Mouse (Mus musculus) mouse trophoblast stem cell (cell line): Measurements from ENCODE around the gene Gm45623.

ENCODE experiments used
- in situ Hi-C, 2 experiments: fragments of 300-500 bp; cut with MseI, MboI; formaldehyde crosslinking; loops; 2 replicates in 1 of 2; 3 replicates in 1 of 2; pipeline ENCODE4 v1.15.1; 2025

Gene Gm45623

DNA sequence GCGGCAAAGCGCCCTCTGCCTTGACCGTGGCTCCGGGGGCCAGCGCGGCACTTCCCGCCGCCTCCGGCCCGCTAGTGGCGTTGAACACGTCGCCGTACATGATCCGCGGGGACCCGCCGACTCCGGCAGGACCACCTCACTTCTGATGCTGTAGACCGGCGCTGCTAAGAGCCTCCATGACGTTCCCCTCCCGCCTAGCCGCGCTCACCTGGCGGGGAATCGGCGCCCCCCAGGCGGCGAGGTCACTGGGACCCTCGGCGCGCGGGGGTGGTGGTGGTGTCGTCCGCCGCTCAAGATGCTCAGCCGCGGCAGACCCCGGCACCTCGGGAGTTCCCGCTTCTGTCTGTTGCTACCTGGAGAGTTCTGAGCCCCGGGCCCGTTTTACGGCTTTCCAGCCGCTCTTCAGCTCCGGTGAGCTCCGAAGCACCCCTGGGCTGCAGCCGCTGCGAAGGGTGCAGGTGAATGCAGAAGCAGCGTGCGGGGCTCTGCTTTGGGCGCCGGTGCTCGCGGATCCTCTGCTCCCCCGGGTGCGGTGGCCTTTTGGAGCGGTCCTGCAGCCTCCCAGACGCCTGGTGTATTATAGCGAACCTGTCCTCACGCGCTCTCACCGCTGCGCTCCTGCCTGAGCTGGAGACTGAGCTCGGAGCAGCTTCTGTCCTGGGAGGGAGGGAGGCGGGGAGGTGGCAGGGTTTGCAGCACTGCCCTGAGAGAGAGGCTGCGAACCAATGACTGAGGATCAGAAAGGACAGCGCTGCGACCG, at the start of gene Gm45623:
TSS of gene Gm45623 (minus strand) at position 636 of the 760 bp plus-strand sequence.
- in situ Hi-C loops, result no loop called here

GRCm38 (mm10) chr13:56797459-56797858, 43.8 kb upstream of the Gm45623 start:
- in situ Hi-C loops, result no loop called here

GRCm38 (mm10) chr13:56795501-56795900, 41.9 kb upstream of the Gm45623 start:
- in situ Hi-C loops, result no loop called here

DNA sequence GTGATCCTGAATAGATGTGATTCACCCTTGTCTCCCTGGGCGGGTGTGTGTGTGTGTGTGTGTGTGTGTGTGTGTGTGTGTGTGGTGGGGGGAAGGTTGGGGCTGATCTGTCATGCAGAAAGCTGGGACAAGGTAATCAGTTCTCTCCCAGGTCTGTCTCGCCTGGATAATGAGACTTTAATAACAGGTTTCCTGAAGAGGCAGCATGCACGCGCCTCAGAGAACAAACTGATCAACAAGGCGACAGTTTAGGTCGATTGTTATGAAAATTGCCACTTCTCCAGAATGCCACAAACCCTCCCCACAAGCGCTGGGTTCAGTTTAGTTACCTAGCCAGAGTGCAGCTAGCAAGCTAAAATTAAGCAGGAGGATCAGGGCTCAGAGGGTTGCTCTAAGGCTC, 40.8 kb upstream of the Gm45623 start:
- in situ Hi-C loops, result no loop called here

DNA sequence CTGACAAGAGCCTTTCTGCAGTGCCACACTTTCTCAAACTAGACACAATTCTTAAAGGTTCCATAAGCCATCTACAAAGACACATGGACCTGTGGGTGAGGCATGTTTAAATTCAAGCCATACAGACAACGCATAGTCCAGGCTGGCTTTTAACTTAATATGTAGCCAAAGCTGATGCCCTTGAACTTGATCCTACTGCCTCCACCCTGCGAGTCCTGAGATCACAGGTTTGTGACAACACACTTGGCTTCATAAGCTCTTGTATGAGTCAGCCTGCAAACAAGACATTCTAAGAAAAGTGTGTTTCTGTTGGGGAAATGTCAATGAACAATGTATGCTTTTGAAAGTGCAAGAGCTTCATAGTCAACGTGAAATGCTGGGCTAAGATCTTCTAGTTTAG, 39.2 kb upstream of the Gm45623 start:
- in situ Hi-C loops, result no loop called here

DNA sequence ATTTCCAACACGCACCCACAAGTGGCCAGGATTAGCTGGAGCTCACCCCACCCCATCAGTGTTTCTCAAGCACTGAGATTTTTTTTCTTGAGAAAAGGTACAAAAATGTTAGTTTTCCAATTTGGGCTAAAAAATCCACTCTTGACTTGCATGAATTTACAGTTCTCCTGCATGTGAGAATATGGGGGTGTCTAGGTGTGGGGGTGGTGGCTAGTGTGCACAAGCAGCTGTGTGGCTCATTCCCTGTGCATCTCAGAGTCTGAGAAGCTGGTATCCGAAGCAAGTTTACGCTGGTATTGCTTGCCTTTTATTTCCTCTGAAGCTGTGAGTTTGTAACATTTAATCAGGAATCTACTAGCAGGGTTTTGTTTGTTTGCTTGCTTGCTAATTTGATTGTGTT, 37.1 kb upstream of the Gm45623 start:
- in situ Hi-C loops, result no loop called here

GRCm38 (mm10) chr13:56782621-56783020, 29.0 kb upstream of the Gm45623 start:
- in situ Hi-C loops, result no loop called here

- in situ Hi-C loops, result no loop called here
Measured at GRCm38 (mm10) chr13:56781697-56782096, 28.1 kb upstream of the Gm45623 start.

DNA sequence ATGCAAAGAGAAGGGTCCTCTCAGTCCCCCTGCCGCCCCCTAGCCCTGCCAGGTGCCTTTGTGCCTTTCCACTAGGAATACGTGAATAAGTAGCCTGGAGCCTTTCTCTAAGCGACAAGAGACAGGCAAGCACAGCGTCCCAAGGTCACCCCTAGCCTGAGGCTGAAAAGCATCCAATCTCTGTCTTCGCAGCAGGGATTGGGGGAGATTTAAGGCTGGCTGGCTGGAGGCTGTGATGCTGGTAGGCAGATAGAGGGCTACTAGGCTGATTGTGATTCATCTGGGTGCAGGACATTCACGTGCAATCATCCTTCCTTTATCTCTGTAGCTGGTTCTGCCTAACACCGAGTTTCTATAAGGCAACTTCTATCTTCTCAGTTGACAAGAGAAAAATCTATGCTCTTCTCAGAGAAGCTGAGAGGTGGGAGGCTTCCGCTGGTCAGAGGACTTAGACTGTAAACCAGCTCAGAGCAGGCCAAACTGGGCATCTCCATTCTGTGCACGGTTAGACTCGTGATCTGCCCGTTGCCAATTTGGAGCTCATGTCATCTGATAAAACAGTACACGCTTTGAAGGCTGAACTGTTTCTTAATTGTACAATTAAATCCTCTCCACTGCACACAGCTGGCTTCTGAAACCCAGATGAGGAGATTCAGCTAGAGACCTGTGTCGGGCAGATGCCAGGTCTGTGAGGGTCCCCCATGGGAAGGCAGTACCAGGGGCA, 27.3 kb upstream of the Gm45623 start:
- in situ Hi-C loops, result no loop called here

- in situ Hi-C loops, result no loop called here
Measured at GRCm38 (mm10) chr13:56774304-56774703, 20.7 kb upstream of the Gm45623 start.

- in situ Hi-C loops, result no loop called here
Measured at GRCm38 (mm10) chr13:56773262-56773870, 19.7 kb upstream of the Gm45623 start.

- in situ Hi-C loops, result no loop called here
Measured at GRCm38 (mm10) chr13:56772592-56772991, 19.0 kb upstream of the Gm45623 start.

DNA sequence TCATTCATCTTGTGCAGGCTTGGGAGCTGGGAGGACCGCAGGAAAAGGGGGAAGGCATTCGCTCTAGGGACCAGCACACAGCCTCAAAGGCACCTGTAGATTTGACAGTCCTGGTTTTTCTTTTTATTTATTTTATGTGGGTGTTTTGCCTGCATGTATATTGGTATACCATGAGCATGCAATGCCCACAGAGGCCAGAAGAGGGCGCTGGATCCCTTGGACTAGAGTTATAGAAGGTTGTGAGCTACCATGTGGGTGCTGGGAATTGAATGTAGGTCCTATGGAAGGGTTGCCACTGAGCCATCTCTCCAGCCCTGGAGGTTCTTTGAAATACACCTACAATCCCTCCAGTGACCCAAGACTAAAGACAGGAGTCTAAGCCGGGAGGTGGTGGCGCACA, 17.2 kb upstream of the Gm45623 start:
- in situ Hi-C loops, result no loop called here

GRCm38 (mm10) chr13:56770136-56770578, 16.5 kb upstream of the Gm45623 start:
- in situ Hi-C loops, result no loop called here

- in situ Hi-C loops, result no loop called here
Measured at GRCm38 (mm10) chr13:56769431-56769830, 15.8 kb upstream of the Gm45623 start.

GRCm38 (mm10) chr13:56766211-56766610, 12.6 kb upstream of the Gm45623 start:
- in situ Hi-C loops, result no loop called here

- in situ Hi-C loops, result no loop called here
Measured at GRCm38 (mm10) chr13:56765284-56766032, 11.8 kb upstream of the Gm45623 start.

- in situ Hi-C loops, result no loop called here
Measured at GRCm38 (mm10) chr13:56762446-56763229, 9.0 kb upstream of the Gm45623 start.

DNA sequence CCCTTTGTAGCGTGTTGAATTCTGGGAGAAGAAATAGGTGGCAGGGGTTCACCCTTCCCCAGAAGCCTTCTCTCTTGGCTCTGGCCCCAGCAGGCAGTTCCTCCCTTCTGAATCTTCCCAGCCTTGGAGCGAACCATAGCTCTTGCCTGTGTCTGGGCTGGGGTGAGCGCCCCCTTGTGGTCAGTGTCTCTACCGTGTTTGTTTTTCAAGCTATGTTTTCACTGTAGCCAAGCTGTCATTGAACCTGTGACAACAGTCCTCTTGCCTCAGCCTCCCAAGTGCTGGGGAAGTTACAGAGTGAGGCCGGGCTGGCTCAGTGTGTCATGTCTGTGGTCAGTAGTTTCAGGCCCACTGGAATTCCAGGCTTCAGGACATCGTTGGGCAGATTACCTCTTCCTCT, 4.9 kb upstream of the Gm45623 start:
- in situ Hi-C loops, result no loop called here

DNA sequence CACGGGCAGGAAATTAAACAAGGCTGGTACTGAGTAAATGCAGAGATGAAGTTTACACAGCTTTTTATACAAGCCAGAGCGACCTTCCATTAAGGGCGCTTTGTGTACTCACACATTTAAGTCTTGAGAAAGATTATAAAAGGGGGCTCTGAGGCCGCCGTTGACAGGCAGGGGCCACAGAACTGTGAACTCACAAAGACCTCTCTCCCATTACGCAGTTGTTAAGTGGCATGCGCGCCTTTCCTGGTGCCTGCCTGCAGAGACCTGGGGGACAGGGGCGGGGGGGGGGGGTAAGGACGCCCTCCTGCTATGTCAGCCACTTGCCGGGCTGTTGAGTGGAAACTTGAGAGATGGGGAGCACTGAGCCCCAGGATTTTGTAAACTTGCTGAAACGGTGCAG, 3.6 kb upstream of the Gm45623 start:
- in situ Hi-C loops, result no loop called here

- in situ Hi-C loops, result no loop called here
Measured at GRCm38 (mm10) chr13:56755871-56756270, 2.2 kb upstream of the Gm45623 start.
